Mouse (Mus musculus): ENCODE data around the gene Slc35c1. TPM values are rescaled to one million over a fixed set of nuclear protein-coding genes. Genes with fewer than 3 reads are reported as not detected.
A peak's percentile ranks its signal among the peaks of the same experiment; 100 is the strongest.

Gene Slc35c1
- total RNA-seq, 2 experiments from 2014 or later, result 8.4 to 27.9 TPM

- no peak for ATAC-seq (replicated peaks; ENCODE audit: low FRiP score, low TSS enrichment, poor library complexity, severe bottlenecking)
These were observed 19.9 kb downstream of the Slc35c1 start for GRCm38 (mm10) chr2:92440432-92440831.

DNA sequence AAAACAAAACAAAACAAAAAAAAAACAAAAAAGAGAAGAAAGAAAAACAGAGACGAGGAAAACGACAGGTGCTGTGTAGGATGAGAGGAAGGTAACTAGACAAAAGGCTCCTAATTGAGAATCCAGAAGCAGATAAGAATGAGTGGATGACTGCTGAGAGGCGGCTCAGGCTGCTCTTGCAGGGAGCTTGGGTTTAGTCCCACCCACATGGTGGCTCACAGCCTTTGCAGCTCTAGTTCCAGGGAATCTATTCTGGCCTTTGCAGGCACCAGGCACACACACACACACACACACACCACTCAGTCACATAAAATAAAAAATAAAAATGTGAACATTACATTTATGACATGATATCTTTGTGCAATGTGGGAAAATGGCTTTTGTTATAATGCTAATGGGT lies 21.8 kb downstream of the Slc35c1 start:
- no peak for ATAC-seq (replicated peaks; ENCODE audit: low FRiP score, low TSS enrichment, poor library complexity, severe bottlenecking)

DNA sequence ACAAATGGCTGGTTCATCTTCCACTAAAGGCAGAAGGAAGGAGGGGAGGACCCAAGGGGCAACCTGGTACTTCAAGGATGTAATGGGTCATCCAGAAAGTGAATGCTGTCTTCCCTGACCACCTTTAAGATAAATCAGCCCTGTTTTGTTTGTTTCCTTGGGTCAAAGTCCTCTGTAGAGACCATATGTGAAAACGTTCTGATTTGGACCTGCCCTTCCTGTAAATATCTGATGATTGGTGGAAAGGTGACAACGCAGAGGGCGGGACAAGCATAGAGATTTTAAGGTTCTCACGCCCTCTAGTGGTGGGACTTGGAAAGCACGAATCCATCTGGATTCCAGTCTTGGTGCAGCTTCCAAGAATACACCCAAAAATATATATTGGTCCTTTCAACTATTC lies 22.5 kb downstream of the Slc35c1 start:
- ATAC-seq (replicated peaks; ENCODE audit: low FRiP score, low TSS enrichment, poor library complexity, severe bottlenecking), result peak; percentile 42

- no peak for ATAC-seq (replicated peaks; ENCODE audit: low FRiP score, low TSS enrichment, poor library complexity, severe bottlenecking)
These were observed 23.0 kb downstream of the Slc35c1 start for GRCm38 (mm10) chr2:92437366-92437765.

- no peak for ATAC-seq (replicated peaks; ENCODE audit: low FRiP score, low TSS enrichment, poor library complexity, severe bottlenecking)
These were observed 25.3 kb downstream of the Slc35c1 start for GRCm38 (mm10) chr2:92435023-92435422.

GRCm38 (mm10) chr2:92434375-92434745 lies 26.0 kb downstream of the Slc35c1 start:
- ATAC-seq (replicated peaks; ENCODE audit: low FRiP score, low TSS enrichment, poor library complexity, severe bottlenecking), result no peak

DNA sequence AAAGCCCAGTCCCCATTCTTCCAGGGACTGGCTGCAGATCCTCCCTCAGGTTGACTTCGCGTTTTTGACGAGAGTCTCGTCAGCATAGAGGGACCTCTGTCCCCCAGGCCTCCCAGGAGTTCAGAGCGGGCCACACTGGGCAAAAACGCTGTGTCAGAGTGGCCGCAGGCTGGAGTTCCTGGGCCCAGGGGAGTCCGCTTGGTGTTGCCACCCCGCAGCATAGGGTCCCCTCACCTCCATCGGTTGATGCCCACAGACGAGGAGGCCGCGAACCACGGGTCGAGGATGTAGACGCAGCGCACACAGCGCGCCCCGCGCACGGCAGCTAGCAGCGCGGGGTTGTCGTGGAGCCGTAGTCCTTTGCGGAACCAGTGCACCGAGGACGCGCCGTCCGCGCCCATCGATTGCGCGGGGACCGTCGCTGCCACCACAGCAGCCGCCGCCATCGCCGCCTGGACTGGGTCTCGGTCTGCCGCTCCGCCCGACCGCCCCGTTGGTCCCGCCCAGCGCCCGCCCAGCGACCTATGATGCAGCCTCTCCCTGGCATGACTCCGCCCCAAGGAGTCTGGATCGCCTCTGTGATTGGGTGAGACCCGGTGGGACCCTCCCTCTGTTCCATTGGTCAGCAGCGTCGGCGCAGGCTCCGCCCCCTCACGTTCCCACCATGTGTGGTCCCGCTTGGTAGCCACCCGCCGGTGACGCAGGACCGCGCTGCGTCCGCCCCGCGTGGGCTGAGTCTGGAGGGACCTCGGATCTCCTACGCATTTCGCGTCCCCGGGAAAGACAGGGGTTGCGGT lies 26.6 kb downstream of the Slc35c1 start, which contains the start of gene Cry2:
Gene Cry2, minus strand, starts transcription at position 466 of the 797 bp plus-strand sequence.
- peak; percentile 90 for ATAC-seq (replicated peaks; ENCODE audit: low FRiP score, low TSS enrichment, poor library complexity, severe bottlenecking)

- ATAC-seq (replicated peaks; ENCODE audit: low FRiP score, low TSS enrichment, poor library complexity, severe bottlenecking), result no peak
These were observed 27.7 kb downstream of the Slc35c1 start for GRCm38 (mm10) chr2:92432299-92433295.

GRCm38 (mm10) chr2:92431611-92432179 lies 28.6 kb downstream of the Slc35c1 start:
- no peak for ATAC-seq (replicated peaks; ENCODE audit: low FRiP score, low TSS enrichment, poor library complexity, severe bottlenecking)

- ATAC-seq (replicated peaks; ENCODE audit: low FRiP score, low TSS enrichment, poor library complexity, severe bottlenecking), result peak; percentile 72
These were observed 29.4 kb downstream of the Slc35c1 start for GRCm38 (mm10) chr2:92430723-92431541.

GRCm38 (mm10) chr2:92430089-92430488 lies 30.2 kb downstream of the Slc35c1 start:
- no peak for ATAC-seq (replicated peaks; ENCODE audit: low FRiP score, low TSS enrichment, poor library complexity, severe bottlenecking)

- ATAC-seq (replicated peaks; ENCODE audit: low FRiP score, low TSS enrichment, poor library complexity, severe bottlenecking), result no peak
These were observed 32.5 kb downstream of the Slc35c1 start for GRCm38 (mm10) chr2:92427882-92428281.

DNA sequence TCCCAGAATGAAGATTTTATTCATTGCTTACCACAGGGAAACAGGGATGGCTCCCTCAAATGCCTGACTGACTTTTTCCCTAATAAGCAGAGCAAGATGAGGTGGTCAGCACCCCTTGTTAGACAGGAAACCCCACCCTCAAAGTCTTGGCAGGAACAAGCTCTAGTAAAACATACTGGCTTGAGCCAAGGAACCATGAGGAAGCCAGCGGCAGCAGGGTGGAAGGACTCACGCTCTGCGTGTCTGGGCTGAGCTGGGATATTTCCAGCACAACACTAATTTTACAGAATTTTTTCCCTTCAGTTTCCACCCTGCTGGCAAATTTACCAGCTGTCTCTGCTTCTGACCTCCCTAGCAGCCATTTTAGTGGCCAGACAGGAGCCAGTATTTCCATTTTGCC lies 33.9 kb downstream of the Slc35c1 start:
- no peak for ATAC-seq (replicated peaks; ENCODE audit: low FRiP score, low TSS enrichment, poor library complexity, severe bottlenecking)

DNA sequence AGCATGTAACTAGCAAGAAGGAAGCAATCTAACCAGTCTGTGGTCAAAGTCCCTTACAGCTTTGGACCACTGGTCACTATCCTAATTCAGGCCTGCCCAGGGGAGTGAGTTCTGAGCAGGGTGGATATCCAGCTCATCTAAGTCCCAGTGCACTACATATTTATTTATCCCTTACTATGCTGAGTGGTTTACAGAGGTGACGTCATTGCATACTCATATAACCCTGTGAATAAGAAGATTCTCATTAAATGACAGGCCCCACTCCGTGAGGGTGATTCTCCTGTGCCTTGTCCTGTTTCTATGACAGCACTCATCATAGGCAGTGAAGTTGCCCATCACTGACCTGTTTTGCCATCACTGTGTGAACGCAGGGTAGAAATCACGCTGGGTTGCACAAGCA lies 35.0 kb downstream of the Slc35c1 start:
- no peak for ATAC-seq (replicated peaks; ENCODE audit: low FRiP score, low TSS enrichment, poor library complexity, severe bottlenecking)

- ATAC-seq (replicated peaks; ENCODE audit: low FRiP score, low TSS enrichment, poor library complexity, severe bottlenecking), result no peak
These were observed 35.7 kb downstream of the Slc35c1 start for GRCm38 (mm10) chr2:92424462-92425308.

- peak; percentile 98 for ATAC-seq (replicated peaks; ENCODE audit: low FRiP score, low TSS enrichment, poor library complexity, severe bottlenecking)
These were observed 36.5 kb downstream of the Slc35c1 start for GRCm38 (mm10) chr2:92423702-92424461.

DNA sequence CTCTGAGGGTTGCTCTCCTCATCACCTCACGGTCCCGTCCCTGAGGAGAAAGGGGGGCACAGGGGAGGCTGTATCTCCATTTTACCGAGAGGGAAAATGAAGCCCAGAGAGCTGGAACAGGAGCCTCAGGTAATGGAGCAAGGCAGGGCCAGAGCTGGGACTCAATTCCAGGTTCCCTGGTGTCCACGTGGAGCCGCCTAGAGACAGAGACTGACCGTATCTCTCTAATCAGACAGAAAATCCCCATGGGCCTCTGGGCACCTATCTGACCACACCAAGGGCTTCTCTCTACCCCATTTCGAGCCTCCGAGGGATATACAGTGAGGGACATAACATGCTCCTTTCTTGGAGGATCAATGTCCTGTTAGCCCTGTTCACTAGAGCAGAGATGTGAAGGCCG lies 37.2 kb downstream of the Slc35c1 start:
- no peak for ATAC-seq (replicated peaks; ENCODE audit: low FRiP score, low TSS enrichment, poor library complexity, severe bottlenecking)
